Mouse (Mus musculus) heart, postnatal 4 days (tissue): Measurements from ENCODE around the gene Mrtfb. TPM values are rescaled to one million over a fixed set of nuclear protein-coding genes. Genes with fewer than 3 reads are reported as not detected.
A peak's percentile ranks its signal among the peaks of the same experiment; 100 is the strongest.
"Not testable (repeated sequence)": the region's sequence is repeated elsewhere in the genome, so short reads cannot be mapped to it uniquely, and the experiment has no call there.

ENCODE experiments used
- DNase-seq: peaks from one replicate; pipeline ENCODE4 v3.0.0; 2021
- total RNA-seq, 2 experiments: library from RNA; stranded (reverse); gene quantifications; 2 replicates each; pipeline ENCODE4 v1.2.3; 2021

Mrtfb gene
- total RNA-seq, 2 experiments from 2014 or later: 29.9 to 30.4 TPM

DNA sequence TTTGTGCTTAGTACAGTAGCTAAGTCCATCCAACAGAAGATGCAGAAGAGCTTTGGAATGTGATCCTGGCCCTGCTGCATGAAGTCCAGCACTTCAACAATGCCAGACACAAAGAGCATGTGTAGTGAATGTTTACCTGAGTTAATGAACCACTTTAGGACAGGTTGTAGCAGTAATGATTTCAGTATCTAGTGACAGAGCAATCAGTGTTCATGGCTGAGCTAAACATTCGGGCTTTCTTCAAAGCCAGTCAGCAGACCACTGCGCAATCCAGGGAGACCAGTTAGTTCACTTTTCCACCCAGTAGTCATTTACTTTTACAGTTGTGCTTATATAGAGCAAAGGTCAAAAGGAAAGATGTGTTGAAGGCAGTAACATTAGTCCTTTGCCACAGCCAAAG, 20.0 kb downstream of the Mrtfb start:
- DNase-seq: no peak

DNA sequence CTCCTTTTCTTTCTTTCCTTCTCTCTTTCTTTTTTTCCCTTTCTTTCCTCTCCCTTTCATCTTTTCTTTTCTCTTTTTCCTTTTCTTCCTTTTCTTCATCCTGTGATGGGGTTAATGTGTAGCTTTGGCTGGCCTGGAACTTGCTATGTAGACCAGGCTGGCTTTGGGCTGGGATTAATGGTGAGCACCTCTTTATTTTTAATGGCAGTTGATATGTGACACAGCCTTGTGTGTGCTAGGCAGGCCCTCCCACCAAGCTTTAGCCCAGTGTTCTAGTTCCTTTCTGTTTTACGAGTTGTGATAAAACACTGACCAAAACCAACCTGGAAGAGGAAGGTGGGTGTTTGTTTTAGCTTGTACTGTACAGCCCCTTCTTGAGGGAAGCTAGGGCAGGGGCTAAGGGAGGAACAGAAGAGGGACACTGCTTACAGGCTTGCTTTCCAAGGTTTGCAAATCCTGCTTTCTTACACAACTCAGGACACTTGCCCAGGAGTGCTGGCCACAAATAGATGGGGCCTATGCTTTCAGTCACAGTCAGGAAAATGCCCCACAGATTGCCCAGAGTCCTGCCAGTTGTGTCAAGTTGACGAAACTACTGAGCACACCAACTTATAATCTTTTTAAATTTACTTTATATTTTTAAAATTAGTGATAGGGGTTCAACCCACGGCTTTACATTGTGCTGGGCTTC, 20.6 kb downstream of the Mrtfb start:
- no peak for DNase-seq

DNA sequence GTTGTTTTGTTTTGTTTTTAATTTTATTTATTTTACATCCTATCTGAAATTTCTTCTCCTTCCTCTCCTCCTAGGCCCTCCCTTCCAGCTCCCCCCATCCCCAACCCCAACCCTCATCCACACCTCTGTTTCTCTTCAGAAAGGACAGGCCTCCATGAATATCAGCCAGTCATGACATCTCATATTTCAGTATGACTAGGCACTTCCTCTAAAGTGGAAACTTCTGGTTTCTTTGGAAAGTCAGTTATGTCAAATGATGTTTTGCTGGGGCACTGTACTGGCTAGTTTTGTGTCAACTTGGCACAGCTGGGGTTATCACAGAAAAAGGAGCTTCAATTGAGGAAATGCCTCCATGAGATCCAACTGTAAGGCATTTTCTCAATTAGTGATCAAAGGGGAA, 30.1 kb downstream of the Mrtfb start:
- DNase-seq: not testable (repeated sequence)

DNA sequence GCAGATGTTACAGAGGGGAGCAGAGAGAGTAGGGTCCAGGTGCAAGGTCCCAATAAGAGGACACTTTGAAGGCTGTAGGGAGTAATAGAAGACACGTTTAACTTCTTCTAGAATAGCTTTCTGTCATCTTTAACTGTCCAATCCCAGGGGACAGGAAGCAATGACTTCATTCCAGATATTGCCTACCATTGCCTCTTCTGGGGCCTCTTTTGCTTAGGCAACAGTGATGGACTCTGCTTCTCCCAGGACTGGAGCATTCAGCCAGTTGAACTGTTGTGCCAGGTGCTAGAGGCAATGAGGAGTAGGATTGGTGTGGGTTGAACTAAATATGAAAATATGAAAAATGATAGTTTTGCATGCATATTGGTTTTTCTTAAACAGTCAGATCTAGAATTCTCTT, 41.6 kb downstream of the Mrtfb start:
- no peak for DNase-seq

DNA sequence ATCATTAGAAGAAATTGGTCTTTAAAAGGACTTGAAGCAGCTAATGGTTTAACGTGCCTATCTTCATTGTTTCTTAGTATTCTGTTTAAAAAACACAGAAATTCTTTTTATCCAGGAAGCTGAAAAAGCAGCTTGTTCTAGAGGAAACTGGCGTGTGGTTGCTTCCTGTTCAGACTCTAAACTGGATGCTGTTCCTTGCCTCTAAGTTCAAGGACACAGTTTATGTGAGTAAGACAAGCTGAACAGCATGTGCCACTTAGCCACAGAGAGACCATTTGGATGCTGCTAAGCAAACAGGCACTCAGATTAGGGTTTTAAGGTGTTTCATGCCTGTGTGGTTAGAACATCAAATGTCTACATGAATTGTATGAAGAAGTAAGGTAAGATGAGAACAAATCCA, 42.7 kb downstream of the Mrtfb start:
- no peak for DNase-seq

DNA sequence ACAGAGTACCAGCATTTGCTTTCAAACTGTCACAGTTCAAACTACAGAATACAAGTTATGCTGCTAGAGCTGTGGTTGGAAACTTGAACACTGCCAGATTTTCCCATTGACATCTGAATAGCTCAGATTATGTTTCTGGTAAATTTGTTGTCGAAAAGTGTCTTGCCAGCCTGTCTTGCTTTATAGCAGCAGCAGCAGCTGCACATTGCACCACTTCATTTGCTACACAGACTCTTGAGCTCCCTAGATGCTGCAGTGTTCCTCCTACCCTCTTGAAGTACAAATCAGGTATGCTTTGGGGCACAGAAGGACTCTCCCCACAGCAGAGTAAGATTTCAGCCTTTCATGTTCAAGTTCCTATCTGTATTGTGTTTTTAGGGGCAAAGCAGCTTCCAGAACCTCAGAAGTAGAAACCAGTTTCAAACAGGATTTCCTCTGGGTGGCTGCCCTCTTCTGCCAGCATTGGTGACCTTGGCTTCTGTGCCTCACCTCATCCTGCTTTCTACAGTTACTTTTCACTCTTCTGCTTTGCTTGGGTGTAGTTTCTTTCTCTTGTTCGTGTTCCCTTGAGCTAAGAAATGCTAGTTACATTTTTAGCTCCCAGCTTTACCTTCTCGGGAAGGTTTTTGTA, 49.9 kb downstream of the Mrtfb start:
- no peak for DNase-seq

DNA sequence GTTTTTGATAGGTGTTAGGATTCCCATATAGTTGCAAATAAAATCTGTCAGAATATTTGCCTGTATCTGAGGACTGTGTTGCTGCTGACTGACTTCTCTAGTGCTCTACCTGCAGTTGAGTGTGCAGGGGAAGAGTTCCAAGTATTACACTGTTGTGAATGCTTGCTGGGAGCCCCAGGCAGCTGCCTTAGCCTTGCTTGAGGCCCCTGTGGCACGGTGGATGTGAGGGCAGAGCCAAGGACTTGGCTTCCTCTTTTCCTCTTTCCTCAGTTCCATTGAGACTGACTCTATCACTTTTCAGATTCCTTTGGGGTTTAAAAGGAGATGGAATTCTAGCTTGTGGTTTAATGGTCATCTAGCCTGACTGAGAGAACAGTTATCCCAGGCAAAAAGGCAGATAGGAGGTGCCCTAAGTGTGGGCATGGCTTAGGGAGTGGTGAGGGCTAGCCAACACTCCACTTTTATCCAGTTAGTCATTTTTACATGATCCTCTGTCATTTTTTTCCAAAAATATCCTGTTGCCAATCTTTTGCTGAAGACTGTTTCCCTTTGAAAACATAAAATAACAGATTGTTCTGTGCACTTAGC, 53.9 kb downstream of the Mrtfb start:
- no peak for DNase-seq

DNA sequence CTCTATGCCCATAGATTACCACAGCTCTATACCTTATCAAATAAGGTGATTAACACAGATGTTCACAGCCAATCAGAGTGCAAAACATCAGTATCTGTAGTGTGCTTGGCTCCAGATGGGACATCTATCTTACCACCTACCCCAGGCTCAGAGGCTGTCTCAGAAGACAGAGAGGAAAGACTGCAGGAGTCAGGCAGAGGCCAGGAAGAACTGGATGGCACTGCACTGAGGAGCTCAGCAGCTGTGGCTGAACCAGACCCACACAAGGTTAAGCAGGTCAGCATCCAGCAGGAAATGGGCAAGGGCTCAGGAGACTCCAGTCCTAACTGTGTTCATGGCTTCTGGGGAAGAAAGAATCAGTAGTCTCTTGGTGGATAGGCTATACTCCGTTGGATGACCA, 55.1 kb downstream of the Mrtfb start:
- no peak for DNase-seq

DNA sequence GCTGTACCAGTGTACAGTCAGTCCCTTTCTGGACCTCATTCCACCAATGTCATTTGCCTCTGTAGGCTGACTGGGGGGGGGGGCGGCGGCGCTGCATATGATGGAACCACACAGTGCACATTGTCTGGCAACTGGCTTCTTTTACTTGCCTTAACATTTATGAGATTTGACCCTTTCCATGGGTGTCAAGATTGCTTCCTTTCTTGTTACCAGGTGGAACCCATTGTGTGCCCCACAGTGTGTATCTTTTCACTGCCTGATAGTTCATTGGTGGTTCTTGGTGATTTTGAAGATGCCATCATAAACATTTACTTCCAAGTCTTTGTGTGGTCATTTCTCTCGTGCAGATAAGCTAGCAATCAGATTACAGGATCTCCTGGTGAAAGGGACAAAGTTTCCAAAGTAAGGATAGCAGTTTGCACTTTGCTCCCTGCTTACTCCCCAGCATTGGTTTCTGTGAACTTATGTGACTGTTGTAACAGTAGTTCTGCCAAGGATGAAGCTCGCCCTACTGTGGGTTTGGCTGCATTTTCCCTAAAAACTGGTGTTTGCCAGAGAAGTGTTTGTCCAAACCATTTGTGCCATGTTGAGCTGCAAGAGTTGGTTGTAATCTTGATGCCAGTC, 56.9 kb downstream of the Mrtfb start:
- no peak for DNase-seq

DNA sequence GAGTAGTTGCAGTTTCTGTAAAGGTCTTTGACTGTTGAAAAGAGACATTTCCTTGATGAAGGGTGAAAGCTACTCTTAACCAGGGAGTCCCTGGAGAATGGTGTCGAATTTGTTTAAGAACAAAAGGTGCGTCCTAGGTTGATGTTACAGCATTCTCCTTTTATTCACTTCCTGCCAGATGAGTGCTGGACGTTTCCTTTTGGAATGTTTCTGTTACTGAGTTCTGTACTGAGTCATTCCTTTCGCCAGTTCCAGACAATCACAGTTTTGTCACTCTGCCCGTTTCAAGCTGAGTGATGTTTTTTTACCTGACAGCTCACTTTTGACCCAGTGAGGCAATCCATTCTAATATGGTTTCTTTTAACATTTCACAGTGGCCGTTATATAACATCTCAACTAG, 67.5 kb downstream of the Mrtfb start:
- DNase-seq: no peak

DNA sequence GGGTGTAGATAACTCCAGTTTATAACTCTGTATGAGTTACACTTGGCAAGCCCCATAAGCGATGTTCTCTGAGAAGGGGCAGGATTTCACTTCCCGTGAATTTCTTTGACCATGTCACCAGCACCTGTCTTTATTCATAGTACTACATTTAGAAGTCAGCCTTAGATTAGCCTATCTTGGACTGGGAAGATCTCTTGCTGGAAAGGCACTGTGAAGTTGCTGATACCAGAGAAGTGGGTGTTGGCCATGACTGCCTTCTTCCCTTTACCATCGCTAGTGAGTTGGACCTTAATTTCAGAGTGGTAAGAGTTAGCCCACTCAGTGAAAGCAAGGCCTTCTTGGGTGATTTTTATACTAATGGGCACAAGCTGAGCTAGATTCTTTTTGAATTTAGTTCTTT, 70.3 kb downstream of the Mrtfb start:
- DNase-seq: no peak

DNA sequence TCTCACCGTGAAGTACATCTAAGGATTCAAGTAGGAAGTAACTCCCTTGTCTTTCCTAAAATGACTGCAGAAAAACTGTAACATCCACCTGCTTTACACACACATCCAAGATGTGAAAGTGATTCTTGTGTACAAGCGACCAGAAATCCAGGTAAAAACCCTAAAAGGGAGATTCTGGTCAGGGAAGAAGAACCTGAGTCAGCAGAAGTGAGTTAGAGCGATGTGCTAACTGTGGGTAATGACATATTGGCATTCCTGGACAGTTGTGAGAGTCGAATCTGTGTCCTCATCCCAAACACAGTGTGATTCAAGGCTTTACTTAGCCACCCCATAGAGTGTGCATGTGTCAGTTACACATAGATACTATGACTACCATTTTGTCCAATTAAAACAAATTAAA, 72.4 kb downstream of the Mrtfb start:
- DNase-seq: no peak

DNA sequence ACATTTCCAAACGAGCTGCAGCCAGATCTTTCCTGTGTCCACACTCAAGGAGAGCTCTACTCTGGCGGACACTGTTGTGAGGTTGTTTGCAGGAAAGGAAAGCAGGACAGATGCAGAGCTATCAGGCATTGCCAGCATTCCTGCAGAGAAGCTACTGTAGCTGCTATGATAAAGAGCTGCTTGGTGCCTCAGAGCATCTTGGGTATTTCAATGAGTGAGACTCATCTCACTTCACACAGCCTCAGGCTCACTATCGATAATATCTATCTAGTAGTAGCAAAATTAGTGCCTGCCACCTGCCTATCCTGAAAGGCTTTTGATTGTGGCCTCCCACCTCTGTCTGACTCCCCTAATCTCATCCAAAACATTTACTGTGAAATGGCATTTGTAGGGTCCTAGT, 73.4 kb downstream of the Mrtfb start:
- no peak for DNase-seq

DNA sequence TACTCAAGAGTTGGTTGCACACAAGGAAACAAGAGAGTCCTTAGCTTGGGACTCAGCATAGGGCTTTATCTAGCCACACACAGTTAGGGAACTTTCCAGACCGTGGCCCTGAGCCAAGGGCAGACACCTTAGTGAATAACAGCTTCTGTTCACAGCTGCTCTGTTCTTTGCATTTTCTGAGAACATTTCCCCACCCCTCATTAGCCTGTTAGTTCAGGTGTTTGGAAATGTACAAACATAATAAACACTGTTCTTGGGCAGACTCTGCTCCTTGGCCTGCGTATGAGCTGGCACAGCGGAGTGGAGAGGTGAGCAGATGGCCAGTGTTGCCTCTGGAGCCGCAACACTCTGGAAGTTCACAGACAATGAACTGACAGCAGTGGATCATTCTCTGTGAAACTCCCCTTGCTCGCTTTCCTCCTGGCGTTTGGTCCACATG, 74.0 kb downstream of the Mrtfb start:
- DNase-seq: peak; percentile 51

DNA sequence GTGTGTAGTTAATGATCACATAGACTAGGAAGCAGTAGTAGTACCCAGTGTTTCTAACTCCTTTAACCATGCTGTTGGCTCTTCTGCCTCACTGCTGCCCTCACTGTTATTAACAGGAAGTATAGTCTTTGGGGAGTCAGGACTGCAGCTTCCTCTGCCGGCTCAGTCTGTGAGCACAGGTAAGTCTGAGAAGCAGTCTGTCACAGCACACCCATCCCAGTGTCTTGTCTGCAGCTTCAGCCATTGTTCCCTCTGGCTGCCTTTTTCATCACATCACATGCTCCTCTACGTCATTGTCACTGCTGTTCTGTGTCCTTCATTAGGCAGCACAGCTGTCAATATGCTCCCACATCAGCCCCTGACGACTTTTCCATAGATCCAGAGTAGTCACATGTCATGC, 75.6 kb downstream of the Mrtfb start:
- DNase-seq: no peak

DNA sequence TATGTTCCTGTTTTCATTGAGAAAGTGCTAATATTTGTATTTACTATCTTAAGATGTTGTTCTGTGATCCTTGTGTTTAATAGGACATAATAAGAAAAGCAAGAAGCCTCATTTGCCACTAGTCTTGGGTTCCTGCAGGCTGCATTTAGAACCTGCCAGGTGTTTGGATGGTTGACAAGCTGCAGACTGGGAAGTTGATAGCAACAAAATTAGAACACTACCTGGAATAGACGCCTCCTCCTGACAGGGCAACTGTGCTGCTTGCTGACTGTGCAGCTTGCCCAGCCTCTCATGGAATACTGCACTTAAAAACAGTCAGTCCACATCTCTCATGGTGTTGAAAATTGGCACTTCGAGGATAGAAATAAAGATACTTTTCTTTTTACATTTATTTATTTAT, 76.3 kb downstream of the Mrtfb start:
- no peak for DNase-seq

DNA sequence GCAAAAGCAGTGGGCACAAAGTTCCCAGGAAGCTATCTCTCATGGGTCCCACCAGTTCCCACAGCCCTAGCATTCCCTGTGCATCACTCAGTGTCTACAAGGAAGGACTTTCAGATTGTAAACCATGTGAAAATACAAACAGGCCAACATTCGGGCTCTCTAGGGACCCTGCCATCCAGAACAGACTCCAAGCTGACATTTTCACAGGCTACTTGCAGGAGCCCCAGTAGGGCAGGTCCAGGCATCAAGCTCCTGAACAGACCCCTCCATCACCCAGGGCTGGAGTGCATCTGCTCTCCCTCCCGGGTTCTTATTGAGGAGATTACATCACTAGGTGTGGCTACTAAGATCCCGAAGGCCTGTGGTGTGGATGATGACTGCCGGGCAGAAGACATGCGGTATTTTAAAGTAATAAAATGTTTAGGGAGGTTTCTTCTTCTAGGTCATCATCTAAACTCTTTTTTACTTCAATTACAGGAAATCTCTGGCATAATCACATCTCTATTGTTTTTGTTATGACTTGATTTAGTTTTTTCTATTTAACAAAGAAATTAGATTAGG, 77.6 kb downstream of the Mrtfb start:
- no peak for DNase-seq

DNA sequence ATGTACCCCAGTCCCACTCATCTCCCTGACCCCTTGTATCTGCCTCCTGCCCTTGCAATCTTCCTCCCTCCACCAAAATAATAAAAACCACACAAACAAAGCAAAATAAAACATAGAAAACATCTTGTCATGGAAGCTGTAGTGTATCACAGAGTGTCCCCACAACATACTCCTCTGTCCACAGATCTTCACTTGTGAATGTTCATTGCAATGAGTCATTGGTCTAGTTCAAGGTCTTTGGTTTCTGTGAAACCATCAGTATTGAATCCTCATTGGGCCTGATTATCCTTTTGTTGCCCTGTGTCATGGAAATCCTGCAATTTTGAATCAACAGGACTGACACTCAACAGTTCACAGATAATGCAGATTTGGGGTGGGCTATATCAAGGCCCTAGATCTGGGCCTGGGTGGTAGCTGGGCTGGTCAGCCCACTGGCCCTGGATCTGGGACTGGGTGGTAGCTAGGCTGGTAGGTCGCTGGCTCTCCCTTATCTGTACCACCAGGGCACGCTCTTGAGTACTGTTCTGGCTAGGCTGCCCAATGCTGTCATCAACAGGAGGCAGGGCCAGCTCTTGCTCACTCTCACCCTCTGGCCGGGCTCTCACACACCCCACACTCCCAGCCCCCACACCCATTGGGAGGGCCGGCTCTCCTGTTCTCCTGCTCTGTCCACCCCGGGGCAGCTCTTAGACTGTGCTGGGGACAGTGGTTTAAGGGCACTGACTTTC, 80.4 kb downstream of the Mrtfb start:
- DNase-seq: peak; percentile 69

DNA sequence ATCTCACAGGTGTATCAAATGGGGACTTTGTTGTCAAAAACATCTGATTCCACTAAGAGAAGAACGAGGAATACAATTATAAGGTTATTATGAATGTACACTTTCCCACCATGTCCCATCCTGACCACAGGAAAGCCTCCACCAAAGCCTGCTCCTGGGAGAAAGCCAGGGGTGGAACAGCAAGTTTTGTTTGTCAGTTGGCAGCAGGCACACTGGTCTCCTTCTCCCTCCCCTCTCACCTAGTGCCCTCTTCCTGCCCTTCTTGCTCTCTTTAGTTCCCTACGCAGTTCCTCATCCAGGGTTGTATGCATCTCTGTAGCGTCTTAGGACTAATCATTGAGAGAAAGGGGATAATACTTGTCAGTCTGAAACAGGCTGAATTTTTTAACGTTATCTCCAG, 81.8 kb downstream of the Mrtfb start:
- DNase-seq: peak; percentile 50

DNA sequence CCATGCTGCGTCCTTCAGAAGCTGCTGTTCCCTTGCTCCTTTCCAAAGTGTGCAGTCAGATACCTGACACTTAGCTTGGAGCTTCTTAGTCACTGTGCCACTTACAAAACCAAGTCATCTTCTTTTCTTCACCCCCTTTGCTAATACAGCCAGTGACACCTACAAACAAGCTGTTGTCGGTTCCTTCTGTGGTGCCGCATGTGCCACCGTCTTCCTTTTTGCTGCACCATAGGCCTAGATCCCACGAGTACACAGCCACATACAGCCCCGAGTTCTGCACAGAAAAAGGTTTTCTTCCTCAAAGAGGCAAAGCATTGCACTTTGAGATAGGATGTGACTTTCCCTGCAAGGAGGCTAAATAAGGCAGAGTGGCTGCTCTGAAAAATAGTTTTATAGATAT, 83.2 kb downstream of the Mrtfb start:
- DNase-seq: no peak

DNA sequence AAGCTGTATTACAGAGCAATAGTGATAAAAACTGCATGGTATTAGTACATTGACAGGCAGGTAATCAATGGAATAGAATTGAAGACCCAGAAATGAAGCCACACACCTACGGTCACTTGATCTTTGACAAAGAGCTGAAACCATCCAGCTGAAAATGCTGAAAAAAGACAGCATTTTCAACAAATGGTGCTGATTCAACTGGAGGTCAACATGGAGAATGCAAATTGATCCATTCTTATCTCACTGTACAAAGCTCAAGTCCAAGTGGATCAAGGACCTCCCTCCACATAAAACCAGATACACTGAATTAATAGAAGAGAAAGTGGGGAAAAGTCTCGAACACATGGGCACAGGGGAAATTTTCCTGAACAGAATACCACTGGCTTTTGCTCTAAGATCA, 89.5 kb downstream of the Mrtfb start:
- not testable (repeated sequence) for DNase-seq

DNA sequence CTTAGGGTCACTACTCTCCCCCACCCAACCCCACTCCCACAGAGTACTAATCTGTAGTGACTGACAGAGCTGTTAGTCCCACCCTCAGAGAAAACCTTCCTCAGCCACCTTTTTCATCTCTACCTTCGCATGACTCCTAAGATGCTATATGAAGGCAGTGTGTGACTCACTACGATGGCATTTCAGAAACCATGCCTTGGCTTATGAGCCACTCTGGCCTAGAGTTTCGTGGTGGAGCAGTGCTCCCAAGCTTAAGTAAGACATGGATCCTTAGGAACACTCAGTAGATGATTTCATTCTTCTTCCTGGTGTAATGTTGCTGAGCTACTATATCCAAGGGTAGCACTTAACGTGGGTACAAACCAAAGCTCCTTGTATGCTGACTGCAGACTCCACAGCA, 94.4 kb downstream of the Mrtfb start:
- DNase-seq: no peak

DNA sequence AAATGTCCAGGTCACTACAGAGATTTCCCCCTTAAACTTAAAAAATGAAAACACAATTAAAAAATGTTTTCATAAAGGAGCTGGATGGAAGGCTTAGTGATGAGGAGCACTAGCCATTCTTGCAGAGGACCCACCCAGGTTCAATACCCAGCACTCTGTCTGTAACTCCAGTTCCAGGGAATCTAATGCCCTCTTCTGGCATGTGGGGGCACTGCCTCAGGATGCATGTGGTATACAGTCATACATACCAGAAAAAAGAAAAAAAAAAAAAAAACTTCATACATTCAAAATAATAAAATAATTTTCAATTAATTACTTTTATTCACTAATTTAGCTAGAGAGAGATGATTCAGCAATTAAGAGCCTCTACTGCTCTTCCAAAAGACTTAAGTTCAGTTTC, 95.0 kb downstream of the Mrtfb start:
- peak; percentile 28 for DNase-seq
